Mouse (Mus musculus) Muller cell, postnatal 12 days (primary cell): ENCODE measurements around the gene Btbd11.
A peak's percentile ranks its signal among the peaks of the same experiment; 100 is the strongest.

ENCODE experiments used
- DNase-seq: peaks from one replicate; pipeline ENCODE4 v3.0.0-alpha.2; 2015; ENCODE audit errors: inconsistent ontology term

Btbd11 gene

GRCm38 (mm10) chr10:85420851-85421628 lies 34.4 kb downstream of the Btbd11 start:
- no peak for DNase-seq

- no peak for DNase-seq
These were observed 35.0 kb downstream of the Btbd11 start for GRCm38 (mm10) chr10:85421629-85422012.

DNA sequence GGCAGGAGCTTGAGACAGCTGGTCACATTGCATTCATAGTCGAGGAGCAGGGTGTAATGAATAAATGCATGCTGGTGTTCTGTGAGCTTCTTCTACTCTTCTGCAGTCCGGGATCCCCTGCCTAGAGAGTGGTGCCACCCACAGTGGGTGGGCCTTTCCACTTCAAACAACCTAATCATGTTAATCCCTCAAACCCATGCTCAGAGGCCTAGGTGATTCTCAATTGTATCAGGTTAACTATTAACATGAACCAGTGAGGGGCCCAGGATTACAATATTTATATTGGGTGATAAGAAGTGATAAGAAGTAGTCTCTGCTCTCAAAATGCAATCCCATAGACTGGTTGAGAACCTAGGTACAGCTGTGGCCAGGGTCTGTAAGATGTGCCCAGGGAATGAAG lies 39.1 kb downstream of the Btbd11 start:
- no peak for DNase-seq

- DNase-seq = no peak
These were observed 50.6 kb downstream of the Btbd11 start for GRCm38 (mm10) chr10:85437217-85437616.

GRCm38 (mm10) chr10:85443371-85443770 lies 56.8 kb downstream of the Btbd11 start:
- no peak for DNase-seq

DNA sequence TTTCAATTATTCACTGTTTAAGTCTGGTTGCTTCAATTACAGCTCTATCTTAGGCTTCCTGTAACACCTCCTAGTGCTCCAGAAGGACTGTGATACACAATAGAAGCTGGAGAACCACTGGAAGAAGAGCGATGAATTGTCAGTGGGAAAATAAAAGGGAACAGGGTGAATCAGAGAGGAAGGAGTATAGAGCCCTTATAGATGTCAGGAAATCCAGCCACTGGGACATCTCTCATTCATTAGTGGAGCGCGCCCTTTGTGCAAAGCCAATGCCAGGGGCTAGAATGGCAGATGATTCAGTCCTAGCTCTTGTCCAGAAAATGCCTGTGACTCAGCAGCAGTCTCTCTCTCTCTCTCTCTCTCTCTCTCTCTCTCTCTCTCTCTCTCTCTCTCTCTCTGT lies 59.3 kb downstream of the Btbd11 start:
- DNase-seq = peak; percentile 77

DNA sequence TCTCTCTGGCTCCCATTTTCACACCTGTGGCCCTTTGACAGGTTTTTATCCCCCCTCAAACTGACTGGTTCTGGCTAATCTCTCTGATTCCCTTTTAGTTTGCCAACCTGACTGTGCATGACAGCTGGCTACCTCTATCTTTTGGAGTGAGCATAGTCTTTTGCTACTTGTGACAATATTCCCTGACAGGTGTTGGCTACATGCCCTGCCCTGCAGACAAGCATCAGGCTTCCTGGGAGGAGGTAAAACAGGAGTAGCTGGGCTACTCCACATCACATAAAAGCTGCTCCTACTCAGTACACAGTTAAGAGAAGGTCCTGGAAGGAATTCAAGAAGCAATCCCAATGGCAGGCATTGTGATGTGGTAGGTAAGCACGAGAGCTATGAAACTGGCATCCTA lies 60.1 kb downstream of the Btbd11 start:
- DNase-seq = no peak

GRCm38 (mm10) chr10:85447869-85448268 lies 61.3 kb downstream of the Btbd11 start:
- peak; percentile 17 for DNase-seq

DNA sequence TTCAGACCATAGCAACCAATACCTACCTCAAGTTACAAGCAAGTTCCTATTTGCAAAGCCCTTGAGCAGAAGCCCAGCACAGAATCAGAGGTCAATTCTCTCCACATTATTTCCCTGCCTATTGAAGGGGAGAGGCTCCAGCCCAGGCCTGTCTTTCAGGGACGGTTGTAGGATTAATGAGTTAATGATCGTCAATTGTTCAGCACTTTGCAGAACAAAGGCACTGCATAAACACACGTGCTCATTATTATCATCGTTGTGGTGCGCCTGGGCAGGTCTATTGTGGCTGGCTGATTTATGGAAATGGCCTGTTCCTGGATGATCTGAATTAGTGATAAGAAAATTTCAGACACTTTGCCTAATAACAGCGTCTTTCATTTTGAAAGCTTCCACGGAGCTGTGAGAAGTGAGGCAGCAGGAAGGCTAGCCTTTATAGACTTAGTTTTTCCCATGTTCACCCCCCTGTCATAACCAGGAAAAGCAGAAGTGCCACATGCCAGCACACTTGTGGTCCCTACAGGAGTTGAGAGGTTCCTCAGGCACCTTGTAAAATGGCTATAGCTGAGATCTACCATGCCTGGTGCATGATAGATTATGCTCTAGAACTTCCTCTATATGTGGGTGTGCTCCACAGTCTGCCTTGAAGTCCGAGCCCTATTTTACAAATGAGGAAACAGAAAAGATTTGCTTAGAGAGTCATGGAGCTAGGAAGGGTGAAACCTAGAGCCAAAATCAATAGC lies 65.2 kb downstream of the Btbd11 start:
- no peak for DNase-seq

DNA sequence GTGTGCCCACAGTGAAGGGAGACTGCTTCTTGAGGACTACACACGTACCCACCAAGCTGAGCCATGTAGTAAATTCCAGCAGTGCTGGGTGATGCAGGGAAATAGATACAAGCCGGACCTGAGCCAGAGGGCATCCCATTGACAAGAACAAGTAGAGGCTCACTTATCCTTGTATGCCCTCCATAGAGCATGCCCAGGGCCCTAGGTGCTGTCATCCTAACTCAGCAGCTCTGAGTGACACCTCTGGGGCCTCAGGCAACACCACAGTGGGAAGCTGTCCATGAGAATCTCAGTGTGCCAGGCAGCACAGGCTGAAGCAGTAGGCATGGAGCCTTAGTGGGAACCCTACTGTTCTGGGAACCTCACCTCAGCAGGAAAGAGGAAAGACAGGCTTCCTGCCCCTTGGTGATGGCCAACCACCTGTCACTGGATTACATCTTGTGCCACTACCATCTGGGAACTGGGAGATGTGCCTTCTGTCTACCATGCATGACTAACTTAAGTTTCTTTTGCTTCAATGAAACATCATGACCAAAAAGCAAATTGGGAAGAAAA lies 66.7 kb downstream of the Btbd11 start:
- DNase-seq = no peak

DNA sequence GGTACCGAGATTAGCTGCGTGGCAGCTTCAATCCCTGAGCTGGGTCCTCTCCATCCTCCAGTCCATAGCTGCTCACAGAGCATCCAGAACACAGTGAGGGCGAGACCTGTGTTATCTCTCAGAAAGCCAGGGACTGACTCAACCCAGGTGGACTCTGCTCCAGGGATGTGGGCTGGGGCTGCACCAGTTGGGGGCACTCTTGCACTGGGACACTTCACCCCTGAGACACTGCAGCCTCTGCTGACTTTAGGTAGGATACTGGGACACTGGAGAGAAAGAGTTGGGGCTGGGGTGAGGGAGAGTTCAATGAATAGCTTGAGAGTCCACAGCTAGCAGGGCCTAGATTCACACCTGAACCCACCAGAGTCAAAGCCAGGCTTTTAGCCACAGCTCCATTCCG lies 69.4 kb downstream of the Btbd11 start:
- peak; percentile 30 for DNase-seq

DNA sequence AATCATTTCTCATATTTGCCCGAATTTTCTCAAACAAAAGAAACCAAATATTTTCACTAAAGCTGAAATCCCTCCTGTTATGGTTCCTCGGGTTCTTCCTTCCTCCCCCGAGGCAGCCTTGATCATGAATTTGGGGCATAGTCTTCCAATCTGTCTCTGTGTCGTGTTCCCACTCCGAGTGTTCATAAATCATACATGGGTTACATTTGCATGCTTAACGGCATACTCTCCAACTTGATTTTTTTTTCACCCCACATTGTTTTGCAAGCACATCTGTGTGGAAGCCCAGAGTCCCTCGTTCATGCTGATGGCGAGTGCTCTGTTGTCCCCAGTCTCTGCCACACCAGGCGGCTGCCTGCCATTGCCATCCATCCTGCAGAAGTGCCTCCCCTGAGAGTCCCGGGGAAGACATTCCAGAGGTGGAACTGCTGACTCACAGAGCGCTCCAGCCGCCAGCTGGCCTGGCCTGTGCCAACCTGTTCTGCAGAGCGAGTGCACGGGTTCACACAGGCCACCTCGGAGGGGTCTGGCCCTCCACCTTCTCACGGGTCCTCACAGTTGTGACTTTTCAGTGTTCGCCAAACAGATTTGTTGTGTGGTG lies 72.2 kb downstream of the Btbd11 start:
- DNase-seq = no peak

DNA sequence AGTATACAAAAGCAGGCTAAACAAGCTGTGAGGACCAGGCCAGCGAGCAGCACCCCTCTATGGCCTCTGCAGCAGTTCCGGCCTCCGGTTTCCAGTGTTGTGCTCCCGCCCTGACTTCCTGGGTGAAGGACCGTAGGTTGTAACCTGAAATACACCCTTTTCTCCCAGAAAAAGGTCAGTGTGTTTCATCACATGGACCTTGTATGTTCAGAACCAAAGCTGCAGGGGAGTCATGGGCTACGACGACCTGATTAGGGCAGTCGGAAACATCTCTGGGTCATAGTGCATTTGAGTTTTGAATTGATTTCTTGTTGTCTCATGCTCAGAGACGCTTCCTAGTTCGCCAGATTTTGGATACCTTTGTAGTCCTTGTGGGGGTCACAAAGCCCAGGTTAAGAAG lies 74.1 kb downstream of the Btbd11 start:
- DNase-seq = no peak

GRCm38 (mm10) chr10:85464152-85464551 lies 77.5 kb downstream of the Btbd11 start:
- DNase-seq = peak; percentile 70

- DNase-seq = no peak
These were observed 79.1 kb downstream of the Btbd11 start for GRCm38 (mm10) chr10:85465516-85466408.

DNA sequence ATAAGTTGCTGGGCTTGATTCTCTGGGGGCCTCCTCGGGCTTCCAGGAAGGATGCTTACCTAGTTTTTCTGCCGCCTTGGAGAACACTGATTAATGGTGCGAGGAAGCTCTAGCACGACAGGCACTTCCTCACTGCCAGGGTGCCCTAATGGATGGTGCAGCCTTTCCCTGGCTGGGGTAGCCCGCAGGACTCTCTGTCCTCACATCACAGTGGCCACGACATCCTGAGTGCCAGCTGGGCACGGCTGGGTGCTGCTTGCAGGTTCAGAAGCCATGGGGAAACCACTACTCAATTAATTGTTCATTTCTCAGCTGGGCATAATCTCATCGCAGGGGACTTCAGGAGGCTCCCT lies 79.8 kb downstream of the Btbd11 start:
- DNase-seq = no peak

- DNase-seq = no peak
These were observed 80.8 kb downstream of the Btbd11 start for GRCm38 (mm10) chr10:85467393-85467792.

DNA sequence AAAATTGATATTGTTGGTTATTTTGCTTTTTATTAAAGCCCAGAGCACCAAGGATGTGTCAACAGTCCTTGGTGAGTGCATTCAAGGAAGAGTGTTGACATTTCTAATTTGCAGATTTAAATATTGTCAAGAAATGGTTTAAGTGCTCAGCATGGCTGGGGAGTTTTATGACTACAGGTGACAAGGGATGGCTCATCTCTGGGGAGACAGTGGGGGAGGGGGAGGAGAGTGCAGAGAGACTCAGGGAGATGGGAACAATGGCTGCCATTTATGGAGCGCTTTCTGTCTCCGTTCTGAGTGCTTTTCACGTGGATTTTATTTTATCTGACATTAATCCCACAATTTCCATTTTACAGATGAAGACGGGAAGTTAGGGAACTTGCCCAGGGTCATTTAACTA lies 81.9 kb downstream of the Btbd11 start:
- no peak for DNase-seq

DNA sequence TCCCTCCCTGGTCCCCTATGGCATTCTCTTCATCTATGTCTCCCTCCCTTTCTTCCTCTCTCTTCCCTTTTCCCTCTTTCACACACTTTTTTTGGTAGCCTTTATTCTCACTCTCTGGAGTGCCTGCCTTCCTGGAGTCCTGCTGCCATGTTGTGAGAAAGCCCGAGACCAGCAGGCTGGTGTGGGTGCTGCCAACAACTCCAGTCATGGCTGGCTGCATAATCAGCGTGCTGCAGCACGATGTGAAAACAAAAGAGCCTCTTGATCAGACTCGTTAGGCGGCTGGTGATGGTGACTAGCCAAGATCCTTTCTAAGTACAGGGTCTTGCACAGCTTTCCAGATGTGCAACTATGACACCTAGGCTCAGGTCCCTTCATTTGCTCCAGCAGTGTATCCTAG lies 82.7 kb downstream of the Btbd11 start:
- no peak for DNase-seq

DNA sequence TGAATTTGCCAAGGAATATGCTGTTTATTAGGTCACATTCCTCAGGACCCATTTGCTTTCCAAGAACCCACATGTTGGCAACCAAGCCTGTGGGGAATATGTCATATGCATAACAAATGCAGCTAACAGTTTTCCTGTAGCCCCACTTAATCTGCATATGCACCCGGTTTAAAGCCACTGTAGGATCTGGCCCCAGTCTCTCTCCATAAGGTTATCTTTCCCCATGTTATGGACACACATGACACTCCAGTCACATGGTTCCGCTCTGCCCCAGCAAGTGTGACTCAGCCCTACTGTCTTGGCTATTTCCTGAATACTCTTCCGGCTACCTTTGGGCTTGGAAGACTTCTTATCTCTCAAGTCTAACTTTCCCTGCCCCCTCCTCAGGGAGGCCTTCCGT lies 86.7 kb downstream of the Btbd11 start:
- peak; percentile 22 for DNase-seq

DNA sequence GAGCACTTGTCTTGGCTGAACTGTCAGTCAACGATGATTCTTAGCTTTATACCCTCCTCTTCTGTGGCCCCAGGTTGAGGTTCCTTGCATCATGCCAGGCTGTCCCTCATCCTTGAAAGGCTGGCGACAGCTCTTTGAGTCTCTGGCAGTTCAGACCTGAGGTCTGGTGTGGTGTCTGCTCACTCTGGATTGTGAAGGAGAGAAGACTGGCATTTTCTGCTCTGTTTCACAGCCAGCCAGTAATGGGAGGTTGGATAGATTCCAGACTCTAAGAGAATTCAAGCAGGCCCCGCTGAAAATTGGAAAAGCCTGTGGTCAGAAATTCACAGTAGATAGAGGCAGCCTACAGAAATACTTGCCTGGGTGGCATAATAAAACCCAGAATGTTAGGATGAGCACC lies 87.3 kb downstream of the Btbd11 start:
- peak; percentile 82 for DNase-seq
